Mouse (Mus musculus) cerebellum, adult 11 months (tissue): ENCODE results near the gene Mypn.

Source experiments
- DNase-seq: peaks from one replicate; pipeline ENCODE4 v3.0.0; 2022

The Mypn gene

GRCm38 (mm10) chr10:63203728-63204127 lies at the start of gene Mypn:
TSS of gene Mypn (minus strand) at chr10:63203952.
- no peak for DNase-seq

GRCm38 (mm10) chr10:63248421-63248820 lies 44.7 kb upstream of the Mypn start:
- DNase-seq: no peak

GRCm38 (mm10) chr10:63247457-63247856 lies 43.7 kb upstream of the Mypn start:
- no peak for DNase-seq

- DNase-seq: no peak
Observed at GRCm38 (mm10) chr10:63245846-63246245, 42.1 kb upstream of the Mypn start.

- no peak for DNase-seq
Observed at GRCm38 (mm10) chr10:63244746-63245145, 41.0 kb upstream of the Mypn start.

- no peak for DNase-seq
Observed at GRCm38 (mm10) chr10:63244055-63244671, 40.4 kb upstream of the Mypn start.

- DNase-seq: peak; percentile 94
Observed at GRCm38 (mm10) chr10:63243493-63244054, 39.8 kb upstream of the Mypn start, which contains the start of gene Herc4. TSS of gene Herc4 (plus strand) at chr10:63243810.

GRCm38 (mm10) chr10:63242798-63243435 lies 39.2 kb upstream of the Mypn start:
- DNase-seq: no peak

GRCm38 (mm10) chr10:63240868-63241271 lies 37.1 kb upstream of the Mypn start:
- no peak for DNase-seq

GRCm38 (mm10) chr10:63239848-63240247 lies 36.1 kb upstream of the Mypn start:
- no peak for DNase-seq

GRCm38 (mm10) chr10:63238090-63238489 lies 34.3 kb upstream of the Mypn start:
- DNase-seq: no peak

- DNase-seq: no peak
Observed at GRCm38 (mm10) chr10:63237206-63237605, 33.5 kb upstream of the Mypn start.

- DNase-seq: no peak
Observed at GRCm38 (mm10) chr10:63236663-63237062, 32.9 kb upstream of the Mypn start.

- DNase-seq: no peak
Observed at GRCm38 (mm10) chr10:63235889-63236288, 32.1 kb upstream of the Mypn start.

- DNase-seq: no peak
Observed at GRCm38 (mm10) chr10:63234133-63234532, 30.4 kb upstream of the Mypn start.

GRCm38 (mm10) chr10:63231630-63232029 lies 27.9 kb upstream of the Mypn start:
- no peak for DNase-seq

- no peak for DNase-seq
Observed at GRCm38 (mm10) chr10:63230854-63231253, 27.1 kb upstream of the Mypn start.

GRCm38 (mm10) chr10:63230266-63230665 lies 26.5 kb upstream of the Mypn start:
- DNase-seq: no peak

- DNase-seq: no peak
Observed at GRCm38 (mm10) chr10:63224341-63224740, 20.6 kb upstream of the Mypn start.

- DNase-seq: no peak
Observed at GRCm38 (mm10) chr10:63221081-63221783, 17.5 kb upstream of the Mypn start.

- no peak for DNase-seq
Observed at GRCm38 (mm10) chr10:63208871-63209270, 5.1 kb upstream of the Mypn start.

- DNase-seq: no peak
Observed at GRCm38 (mm10) chr10:63203002-63203401, 750 bp downstream of the Mypn start.

GRCm38 (mm10) chr10:63201534-63201933 lies 2.2 kb downstream of the Mypn start:
- DNase-seq: no peak

GRCm38 (mm10) chr10:63199008-63199407 lies 4.7 kb downstream of the Mypn start:
- DNase-seq: no peak
